Mouse (Mus musculus): ENCODE data around the gene Cbfa2t2. TPM values are rescaled to one million over a fixed set of nuclear protein-coding genes. Genes with fewer than 3 reads are reported as not detected.

Gene Cbfa2t2
- polyA plus RNA-seq, 1 experiment from 2014 or later: 6.7 TPM

DNA sequence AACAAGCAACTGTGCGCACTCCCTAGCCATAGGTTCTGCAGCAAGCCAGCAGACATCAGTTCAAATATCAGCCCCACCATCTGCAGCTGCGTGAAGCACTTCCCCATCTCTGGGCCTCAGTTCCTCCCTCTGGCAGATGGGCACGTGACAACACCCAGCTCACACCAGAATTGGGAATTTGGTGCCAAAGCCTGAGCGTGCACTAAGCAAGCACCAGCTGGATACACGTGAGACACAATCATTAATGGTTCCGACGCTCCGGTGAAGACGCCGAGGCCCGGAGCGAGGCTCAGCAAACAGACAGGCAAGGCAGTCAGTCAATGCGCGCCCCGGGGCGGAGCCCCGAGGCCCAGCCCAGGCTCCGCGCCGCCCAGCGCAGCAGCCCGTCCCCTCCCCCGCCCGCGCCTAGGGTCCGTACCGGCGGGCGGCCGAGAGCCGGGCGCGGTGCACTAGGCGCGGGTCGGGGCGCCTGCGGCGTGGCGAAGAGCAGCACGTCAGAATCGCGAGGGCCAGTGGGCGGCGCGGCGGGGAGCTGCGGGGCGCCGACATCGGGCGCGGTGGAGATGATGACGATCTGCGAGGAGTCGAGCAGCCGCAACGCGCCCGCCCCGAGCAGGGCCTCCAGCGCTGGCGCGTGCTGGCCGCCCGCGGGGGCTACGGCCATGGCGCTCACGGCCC lies 132.9 kb downstream of the Cbfa2t2 start:
- ATAC-seq (ENCODE audit: insufficient read depth): peak; percentile 84
- H3K4me3 ChIP-seq (replicated peaks): peak overlapping the region; percentile 87
- H3K27ac ChIP-seq (replicated peaks): peak overlapping the region; percentile 90
- under 1% methylated on average over 47 of the region's 70 CpGs for WGBS (ENCODE audit: insufficient replicate concordance)
- peak overlapping the region; percentile 77 for H3K9ac ChIP-seq
- H3K4me2 ChIP-seq: peak overlapping the region; percentile 96
- H3K27me3 ChIP-seq: no peaks in the 10 kb centered on the region
- H3K9me3 ChIP-seq (replicated peaks): no peaks in the 10 kb centered on the region
- peaks cover 67% of the 10 kb centered on the region for H3K4me1 ChIP-seq (replicated peaks)
- H3K36me3 ChIP-seq (replicated peaks): peaks cover 19% of the 10 kb centered on the region

DNA sequence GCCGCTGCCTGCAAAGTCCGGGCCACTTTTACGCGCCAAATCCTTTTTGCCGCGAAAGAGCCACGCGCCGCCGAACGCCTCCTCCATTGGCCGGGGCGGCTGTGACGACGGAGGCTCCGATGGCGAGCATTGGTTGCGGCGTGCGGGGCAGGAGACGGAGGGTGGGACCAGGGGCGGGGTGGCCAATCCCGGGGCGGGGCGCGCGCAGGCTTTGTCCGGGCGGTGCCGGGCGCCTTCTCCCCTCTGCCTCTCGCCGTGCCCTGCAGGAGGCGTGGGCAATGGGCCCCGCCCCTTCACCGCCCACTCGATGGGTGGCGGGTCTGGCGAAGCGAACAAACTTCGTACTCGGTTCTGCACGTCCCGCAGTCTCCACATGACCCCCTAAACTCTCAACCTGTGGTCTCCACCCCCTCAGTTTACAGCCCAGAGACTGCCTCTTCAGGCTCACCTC lies 133.6 kb downstream of the Cbfa2t2 start, which contains the start of gene E2f1:
TSS of gene E2f1 (minus strand) at position 57 of the 451 bp plus-strand sequence.
- peak; percentile 95 for ATAC-seq (ENCODE audit: insufficient read depth)
- peak within 1 kb of the TSS; percentile 96 for H3K4me2 ChIP-seq
- WGBS (ENCODE audit: insufficient replicate concordance): 0% methylated on average over 42 of the region's 44 CpGs
- H3K9ac ChIP-seq: peak within 1 kb of the TSS; percentile 77
- no peaks in the 10 kb centered on the region for H3K27me3 ChIP-seq
- peak within 1 kb of the TSS; percentile 90 for H3K27ac ChIP-seq (replicated peaks)
- peaks cover 13% of the 10 kb centered on the region; the same call in 1 of the 2 replicates for H3K36me3 ChIP-seq (replicated peaks)
- peaks cover 62% of the 10 kb centered on the region for H3K4me1 ChIP-seq (replicated peaks)
- H3K9me3 ChIP-seq (replicated peaks): no peaks in the 10 kb centered on the region
- peak within 1 kb of the TSS; percentile 87 for H3K4me3 ChIP-seq (replicated peaks)

DNA sequence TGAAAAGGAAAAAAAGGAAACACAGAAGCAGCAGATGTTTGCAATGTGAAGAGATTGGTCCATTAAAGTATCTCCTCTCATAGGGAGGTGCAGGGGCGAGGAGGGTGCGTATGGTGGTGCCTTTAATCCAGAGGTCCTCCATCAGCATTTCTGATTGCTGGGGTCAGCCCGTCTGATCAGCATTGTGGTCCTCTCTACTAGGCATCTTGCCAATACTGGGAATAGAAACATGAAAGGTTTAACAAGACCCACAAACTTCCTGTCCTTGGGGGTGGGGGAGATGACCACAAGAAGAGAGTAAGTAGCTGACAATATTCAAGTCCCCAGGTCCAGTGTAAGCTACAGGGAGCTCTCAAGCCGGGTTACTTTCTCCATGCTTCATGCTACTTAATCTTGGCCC lies 134.4 kb downstream of the Cbfa2t2 start:
- Histone ChIP-seq H3K9ac (peak overlapping the region; percentile 48), H3K27me3 (no peaks in the 10 kb centered on the region), H3K9me3 (replicated peaks) (no peaks in the 10 kb centered on the region), H3K27ac (replicated peaks) (peak overlapping the region; percentile 69), H3K4me3 (replicated peaks) (peak overlapping the region; percentile 87), H3K36me3 (replicated peaks) (peaks cover 9% of the 10 kb centered on the region; the same call in 1 of the 2 replicates), H3K4me2 (peak overlapping the region; percentile 96), H3K4me1 (replicated peaks) (peaks cover 55% of the 10 kb centered on the region)
- ATAC-seq (ENCODE audit: insufficient read depth): no peak
- WGBS (ENCODE audit: insufficient replicate concordance): 36% methylated on average over 4 of the region's 4 CpGs

DNA sequence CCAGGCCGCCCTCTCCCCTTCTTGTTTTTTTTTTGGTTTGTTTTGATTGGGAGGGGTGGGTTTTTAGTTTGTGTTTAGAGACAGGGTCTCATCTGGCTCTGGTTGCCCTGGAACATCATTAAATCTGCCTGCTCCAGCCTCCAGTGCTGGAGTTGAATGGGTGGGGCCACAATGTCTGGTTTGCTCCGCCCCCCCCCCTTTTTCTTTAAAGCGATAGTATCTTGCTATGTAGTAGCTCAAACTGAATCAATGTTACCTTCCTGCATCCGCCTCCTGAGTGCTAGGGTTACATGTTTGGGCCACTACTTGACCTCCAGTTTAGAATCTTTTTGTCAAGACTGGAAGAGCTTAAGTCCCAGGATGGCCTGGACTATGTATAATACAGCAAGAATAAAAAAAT lies 135.0 kb downstream of the Cbfa2t2 start:
- Histone ChIP-seq H3K4me2 (peak overlapping the region; percentile 96), H3K4me1 (replicated peaks) (peaks cover 49% of the 10 kb centered on the region), H3K27me3 (no peaks in the 10 kb centered on the region), H3K36me3 (replicated peaks) (peaks cover 6% of the 10 kb centered on the region; the same call in 1 of the 2 replicates), H3K4me3 (replicated peaks) (no peak overlapping the region), H3K9me3 (replicated peaks) (no peaks in the 10 kb centered on the region), H3K9ac (0 out of 2 replicates have a peak overlapping the region, but pooled peaks have one; percentile 48), H3K27ac (replicated peaks) (no peak overlapping the region)
- no peak for ATAC-seq (ENCODE audit: insufficient read depth)
- WGBS (ENCODE audit: insufficient replicate concordance): 37% methylated on average over 4 of the region's 4 CpGs

DNA sequence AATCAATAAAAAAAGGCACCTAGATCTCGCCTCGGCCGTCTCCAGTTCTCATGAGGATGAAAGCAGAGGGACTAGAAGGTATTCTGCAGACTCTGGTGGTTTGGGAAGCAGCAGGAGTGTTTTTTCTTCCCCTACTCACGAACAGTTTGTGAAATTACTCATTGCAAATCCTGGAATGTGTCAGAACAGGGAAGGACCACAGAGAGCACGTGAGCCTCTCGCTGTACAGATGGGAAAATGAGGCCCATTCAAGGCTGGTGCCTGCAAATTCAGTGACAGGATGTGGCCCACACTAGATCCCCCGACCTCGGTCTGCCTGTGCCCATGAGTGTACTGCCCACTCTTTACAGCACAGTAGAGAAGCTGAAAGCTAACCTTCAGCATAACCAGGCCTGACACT lies 135.7 kb downstream of the Cbfa2t2 start:
- H3K4me3 ChIP-seq (replicated peaks): no peak overlapping the region
- H3K27me3 ChIP-seq: no peaks in the 10 kb centered on the region
- no peak overlapping the region for H3K4me2 ChIP-seq
- peaks cover 42% of the 10 kb centered on the region for H3K4me1 ChIP-seq (replicated peaks)
- no peaks in the 10 kb centered on the region for H3K9me3 ChIP-seq (replicated peaks)
- peaks cover under 1% of the 10 kb centered on the region; the same call in 1 of the 2 replicates for H3K36me3 ChIP-seq (replicated peaks)
- ATAC-seq (ENCODE audit: insufficient read depth): no peak
- WGBS (ENCODE audit: insufficient replicate concordance): 62% methylated on average over 8 of the region's 8 CpGs
- H3K9ac ChIP-seq: no peak overlapping the region
- H3K27ac ChIP-seq (replicated peaks): no peak overlapping the region

DNA sequence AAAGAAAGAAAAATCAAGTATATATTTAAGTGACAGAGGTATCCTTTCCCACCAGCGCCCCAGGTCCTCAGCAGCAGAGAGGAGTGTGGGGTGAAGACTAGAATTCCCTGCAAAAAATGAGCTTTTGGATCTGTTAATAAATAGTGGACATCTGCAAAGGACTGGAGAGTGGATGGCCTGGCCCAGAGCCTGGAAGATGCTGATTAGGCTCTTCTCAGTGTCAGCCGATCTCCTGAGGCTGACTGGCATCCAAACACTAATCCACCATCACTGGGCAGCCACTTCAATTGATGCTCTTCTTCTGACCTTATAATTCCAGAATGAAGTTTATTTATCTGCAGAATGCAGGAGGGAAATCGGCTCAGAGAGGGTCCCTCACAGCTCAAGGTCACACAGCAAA lies 136.7 kb downstream of the Cbfa2t2 start:
- 65% methylated on average over 3 of the region's 3 CpGs for WGBS (ENCODE audit: insufficient replicate concordance)
- Histone ChIP-seq H3K36me3 (replicated peaks) (no peaks in the 10 kb centered on the region), H3K9me3 (replicated peaks) (no peaks in the 10 kb centered on the region), H3K4me3 (replicated peaks) (no peak overlapping the region), H3K27ac (replicated peaks) (no peak overlapping the region), H3K4me2 (no peak overlapping the region), H3K27me3 (no peaks in the 10 kb centered on the region), H3K4me1 (replicated peaks) (peaks cover 32% of the 10 kb centered on the region), H3K9ac (no peak overlapping the region)
- ATAC-seq (ENCODE audit: insufficient read depth): no peak

DNA sequence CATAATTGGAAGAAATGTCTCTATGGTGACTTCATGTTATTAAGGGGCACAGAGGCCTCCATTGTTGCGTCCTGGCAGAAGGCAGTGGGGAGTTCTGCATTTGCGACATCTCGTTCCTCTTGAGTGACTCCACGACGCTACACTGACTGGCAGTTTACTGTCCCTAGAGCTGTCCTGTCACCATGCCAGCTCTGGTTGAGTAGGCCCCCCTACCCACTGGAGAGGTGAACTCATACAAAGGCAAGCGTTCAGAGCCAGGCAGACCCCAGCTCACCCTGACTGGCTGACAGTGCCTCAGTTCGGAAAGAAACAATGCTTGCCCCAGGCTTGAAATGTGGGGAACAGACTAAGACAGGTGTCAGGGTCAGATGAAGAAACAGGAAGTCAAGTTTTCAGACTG lies 138.0 kb downstream of the Cbfa2t2 start:
- Histone ChIP-seq H3K36me3 (replicated peaks) (no peaks in the 10 kb centered on the region), H3K27me3 (no peaks in the 10 kb centered on the region), H3K4me2 (no peak overlapping the region), H3K9me3 (replicated peaks) (no peaks in the 10 kb centered on the region), H3K4me3 (replicated peaks) (no peak overlapping the region), H3K9ac (no peak overlapping the region), H3K27ac (replicated peaks) (peak overlapping the region; percentile 65), H3K4me1 (replicated peaks) (peaks cover 21% of the 10 kb centered on the region)
- 47% methylated on average over 7 of the region's 7 CpGs for WGBS (ENCODE audit: insufficient replicate concordance)
- ATAC-seq (ENCODE audit: insufficient read depth): no peak

DNA sequence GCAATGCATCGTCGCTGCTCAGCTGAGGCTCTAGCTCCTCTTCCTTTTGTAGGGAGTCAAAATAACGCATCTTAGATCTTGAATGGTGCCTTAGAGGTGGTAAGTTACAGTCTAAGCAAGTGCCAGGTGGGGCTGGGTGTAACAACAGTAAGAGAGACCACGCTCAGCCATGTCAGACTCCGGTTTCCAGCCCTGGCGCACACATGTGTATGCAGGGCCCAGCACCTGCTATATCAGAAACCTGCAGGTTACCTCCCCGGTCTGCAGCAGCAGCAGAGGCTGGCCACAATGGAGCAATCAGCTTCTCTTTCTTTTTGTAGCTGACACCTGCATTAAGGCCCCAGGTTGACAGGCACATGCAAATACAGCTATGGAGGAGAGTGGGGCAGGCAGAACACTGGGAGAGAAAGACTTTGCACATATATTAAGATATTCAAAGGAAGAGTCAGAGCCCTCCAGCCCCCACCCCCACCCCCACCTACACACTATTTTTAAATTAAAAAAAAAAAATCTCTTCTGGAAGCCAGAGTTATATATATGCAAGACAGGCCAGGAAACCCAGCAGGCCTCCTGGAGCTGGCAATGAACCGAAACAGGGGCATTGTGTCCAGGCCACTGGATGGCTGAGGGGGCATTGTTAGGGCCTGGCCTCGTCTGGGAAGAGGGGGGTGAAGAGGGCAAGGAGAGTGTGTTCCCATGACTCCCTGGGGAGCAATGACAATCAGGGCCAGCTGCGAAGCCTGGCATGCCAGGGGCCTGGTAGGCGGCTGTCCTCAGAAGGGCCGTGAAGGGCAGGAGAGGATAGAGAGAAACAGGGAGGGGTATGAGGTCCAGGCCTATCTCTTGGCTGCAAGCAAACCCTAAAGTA lies 140.8 kb downstream of the Cbfa2t2 start:
- whole genome bisulfite sequencing (ENCODE audit: insufficient replicate concordance): 67% methylated on average over 12 of the region's 12 CpGs
- Histone ChIP-seq H3K9me3 (replicated peaks) (no peaks in the 10 kb centered on the region), H3K36me3 (replicated peaks) (no peaks in the 10 kb centered on the region), H3K27ac (replicated peaks) (no peak overlapping the region), H3K9ac (no peak overlapping the region), H3K4me3 (replicated peaks) (no peak overlapping the region), H3K4me1 (replicated peaks) (0 out of 2 replicates have a peak, but pooled peaks cover 2% of the 10 kb centered on the region), H3K4me2 (no peak overlapping the region), H3K27me3 (no peaks in the 10 kb centered on the region)
- ATAC-seq (ENCODE audit: insufficient read depth): no peak

DNA sequence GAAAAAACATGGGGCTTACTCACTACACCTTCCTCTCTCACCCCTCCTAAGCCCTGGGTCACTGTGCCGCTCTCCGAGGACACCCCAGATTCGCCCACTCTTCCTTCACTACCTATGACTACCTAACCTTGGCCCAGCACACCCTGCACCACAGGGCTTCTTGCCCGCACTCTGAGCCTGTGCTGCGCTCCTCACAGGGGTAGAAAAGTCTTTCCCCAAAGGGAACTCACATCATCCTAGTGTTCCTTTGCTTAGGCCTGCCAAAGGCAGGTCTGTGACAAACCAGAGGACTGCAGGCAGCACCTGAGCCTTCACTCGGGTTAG lies 141.4 kb downstream of the Cbfa2t2 start:
- Histone ChIP-seq H3K27ac (replicated peaks) (no peak overlapping the region), H3K9me3 (replicated peaks) (no peaks in the 10 kb centered on the region), H3K4me1 (replicated peaks) (peaks cover 5% of the 10 kb centered on the region), H3K4me3 (replicated peaks) (no peak overlapping the region), H3K9ac (no peak overlapping the region), H3K4me2 (no peak overlapping the region), H3K36me3 (replicated peaks) (no peaks in the 10 kb centered on the region), H3K27me3 (no peaks in the 10 kb centered on the region)
- ATAC-seq (ENCODE audit: insufficient read depth): no peak
- 83% methylated on average over 6 of the region's 6 CpGs for WGBS (ENCODE audit: insufficient replicate concordance)

DNA sequence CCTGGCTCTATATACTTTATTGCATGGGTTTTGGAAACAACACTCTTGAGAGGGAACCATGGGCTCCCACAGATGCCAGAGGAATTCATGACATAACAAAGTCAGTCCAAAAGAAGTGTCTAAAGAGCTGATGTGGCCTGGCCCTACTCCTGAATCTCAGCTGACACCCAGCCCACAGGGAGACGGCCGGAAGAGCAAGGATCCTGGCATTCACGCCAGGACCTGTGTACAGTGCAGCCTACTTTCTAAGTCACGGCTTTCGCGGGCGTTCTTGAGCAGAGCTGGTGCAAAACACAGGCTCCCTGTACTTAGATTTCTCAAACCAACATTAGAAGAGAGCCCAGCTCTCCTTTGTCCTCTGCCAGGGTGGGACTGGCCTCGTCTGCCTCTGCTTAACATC lies 144.3 kb downstream of the Cbfa2t2 start:
- H3K4me3 ChIP-seq (replicated peaks): no peak overlapping the region
- WGBS (ENCODE audit: insufficient replicate concordance): 81% methylated on average over 8 of the region's 8 CpGs
- H3K27ac ChIP-seq (replicated peaks): no peak overlapping the region
- no peak overlapping the region for H3K9ac ChIP-seq
- no peak for ATAC-seq (ENCODE audit: insufficient read depth)
- no peaks in the 10 kb centered on the region for H3K36me3 ChIP-seq (replicated peaks)
- H3K9me3 ChIP-seq (replicated peaks): no peaks in the 10 kb centered on the region
- H3K4me1 ChIP-seq (replicated peaks): peaks cover 24% of the 10 kb centered on the region
- no peaks in the 10 kb centered on the region for H3K27me3 ChIP-seq
- H3K4me2 ChIP-seq: no peak overlapping the region

DNA sequence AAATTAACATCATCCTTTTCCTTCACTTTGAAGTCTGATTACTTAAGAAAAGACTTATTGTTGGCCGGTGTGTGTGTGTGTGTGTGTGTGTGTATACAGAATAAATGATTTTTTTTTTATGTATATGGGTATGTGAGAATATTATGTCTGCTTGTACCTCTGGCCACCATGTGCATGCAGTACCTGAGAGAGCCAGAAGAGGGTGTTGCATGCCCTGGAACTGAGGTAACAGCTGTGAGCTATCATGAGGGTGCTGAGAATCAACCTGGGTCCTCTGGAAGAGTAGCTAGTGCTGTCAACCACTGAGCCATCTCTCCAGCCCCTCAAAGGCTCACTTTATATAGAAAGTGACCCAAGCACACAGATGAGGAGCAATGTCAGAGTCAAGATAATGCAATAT lies 145.1 kb downstream of the Cbfa2t2 start:
- 78% methylated on average over 1 of the region's 1 CpGs for WGBS (ENCODE audit: insufficient replicate concordance)

More for the DNA sequence above, 145.1 kb downstream of the Cbfa2t2 start:
- no peaks in the 10 kb centered on the region for H3K27me3 ChIP-seq
- no peak overlapping the region for H3K9ac ChIP-seq
- H3K9me3 ChIP-seq (replicated peaks): no peaks in the 10 kb centered on the region
- no peak overlapping the region for H3K4me2 ChIP-seq
- peaks cover 2% of the 10 kb centered on the region for H3K36me3 ChIP-seq (replicated peaks)
- ATAC-seq (ENCODE audit: insufficient read depth): no peak
- H3K27ac ChIP-seq (replicated peaks): no peak overlapping the region
- H3K4me1 ChIP-seq (replicated peaks): peaks cover 24% of the 10 kb centered on the region
- H3K4me3 ChIP-seq (replicated peaks): no peak overlapping the region

Measured in liver, embryonic 15.5 days (tissue).